Mouse (Mus musculus) heart, embryonic 12.5 days (tissue): Measurements from ENCODE around the gene Slc19a2. TPM values are rescaled to one million over a fixed set of nuclear protein-coding genes. Genes with fewer than 3 reads are reported as not detected.
"Not testable (repeated sequence)": the region's sequence is repeated elsewhere in the genome, so short reads cannot be mapped to it uniquely, and the experiment has no call there.

ENCODE experiments used
- ATAC-seq: fragments of 200-750 bp; cut with Nextera tagmentation; 2 replicates; pipeline ENCODE4 v1.8.0; 2017; ENCODE audit warnings: moderate TSS enrichment, moderate library complexity; ENCODE audit not compliant: insufficient number of reproducible peaks, low FRiP score
- H3K27ac ChIP-seq: fragments of 300-500 bp; sonication (generic); 2 replicates; pipeline ENCODE4 v1.5.1; 2016; ENCODE audit warnings: mild to moderate bottlenecking, moderate library complexity; ENCODE audit not compliant: poor library complexity, severe bottlenecking
- H3K27me3 ChIP-seq: fragments of 300-500 bp; sonication (generic); replicated peaks from 2 replicates; pipeline ENCODE4 v1.6.1; 2016; ENCODE audit warnings: mild to moderate bottlenecking, moderate library complexity
- H3K36me3 ChIP-seq: fragments of 300-500 bp; sonication (generic); 2 replicates; pipeline ENCODE4 v1.6.1; 2016; ENCODE audit warnings: mild to moderate bottlenecking, moderate library complexity
- H3K4me1 ChIP-seq: fragments of 300-500 bp; sonication (generic); replicated peaks from 2 replicates; pipeline ENCODE4 v1.6.1; 2016; ENCODE audit warnings: mild to moderate bottlenecking
- H3K4me2 ChIP-seq: fragments of 300-500 bp; sonication (generic); 2 replicates; pipeline ENCODE4 v1.6.1; 2016; ENCODE audit warnings: mild to moderate bottlenecking, moderate library complexity
- H3K4me3 ChIP-seq: fragments of 300-500 bp; sonication (generic); 2 replicates; pipeline ENCODE4 v1.5.1; 2016; ENCODE audit warnings: mild to moderate bottlenecking
- H3K9ac ChIP-seq: fragments of 300-500 bp; sonication (generic); 2 replicates; pipeline ENCODE4 v1.6.1; 2016; ENCODE audit warnings: mild to moderate bottlenecking, moderate library complexity
- H3K9me3 ChIP-seq: fragments of 300-500 bp; sonication (generic); replicated peaks from 2 replicates; pipeline ENCODE4 v1.6.1; 2016; ENCODE audit warnings: mild to moderate bottlenecking, moderate library complexity
- WGBS: fragments of 180-500 bp; shearing (Covaris S2); methylation state at CpG from one replicate; pipeline ENCODE4 v1.1.7; 2016; 5-methylcytosine and 5-hydroxymethylcytosine counted together
- polyA plus RNA-seq: library from polyadenylated mRNA; unstranded; fragments of >200 nt; fragmentation: Nextera tagmentation; extraction: Ambion mirVana; gene quantifications from 2 replicates; pipeline ENCODE4 v1.2.1, GENCODE M21; 2016

The Slc19a2 gene
- polyA plus RNA-seq, 1 experiment from 2014 or later, result 10.9 TPM

GRCm38 (mm10) chr1:164231937-164232570, 16.8 kb upstream of the Slc19a2 start:
- H3K27me3 ChIP-seq, H3K9me3 ChIP-seq, H3K9ac ChIP-seq, H3K4me3 ChIP-seq, H3K27ac ChIP-seq, ATAC-seq, H3K36me3 ChIP-seq, H3K4me2 ChIP-seq, H3K4me1 ChIP-seq: not testable (repeated sequence)
- 76% methylated on average over 2 of the region's 4 CpGs for WGBS

- 62% methylated on average over 1 of the region's 1 CpGs for whole genome bisulfite sequencing
- Histone ChIP-seq H3K4me3 (no peak overlapping the region), H3K27ac (no peak overlapping the region), H3K27me3 (0 out of 2 replicates have a peak, but pooled peaks cover 2% of the 10 kb centered on the region), H3K9me3 (no peaks in the 10 kb centered on the region), H3K4me1 (no peaks in the 10 kb centered on the region), H3K9ac (no peak overlapping the region), H3K36me3 (no peaks in the 10 kb centered on the region), H3K4me2 (no peak overlapping the region)
- no peak for ATAC-seq
Observed at GRCm38 (mm10) chr1:164233447-164233846, 15.4 kb upstream of the Slc19a2 start.

GRCm38 (mm10) chr1:164235078-164235477, 13.8 kb upstream of the Slc19a2 start:
- H3K9me3 ChIP-seq, result no peaks in the 10 kb centered on the region
- no peak overlapping the region for H3K4me3 ChIP-seq
- H3K36me3 ChIP-seq, result no peaks in the 10 kb centered on the region
- no peak overlapping the region for H3K4me2 ChIP-seq
- H3K4me1 ChIP-seq, result no peaks in the 10 kb centered on the region
- H3K27ac ChIP-seq, result no peak overlapping the region
- 60% methylated on average over 7 of the region's 7 CpGs for WGBS
- H3K9ac ChIP-seq, result no peak overlapping the region
- H3K27me3 ChIP-seq, result 0 out of 2 replicates have a peak, but pooled peaks cover 2% of the 10 kb centered on the region
- no peak for ATAC-seq

- 0 out of 2 replicates have a peak, but pooled peaks cover 2% of the 10 kb centered on the region for H3K27me3 ChIP-seq
- no peaks in the 10 kb centered on the region for H3K36me3 ChIP-seq
- no peak for ATAC-seq
- no peak overlapping the region for H3K4me2 ChIP-seq
- no peak overlapping the region for H3K4me3 ChIP-seq
- no peaks in the 10 kb centered on the region for H3K4me1 ChIP-seq
- no peak overlapping the region for H3K9ac ChIP-seq
- H3K27ac ChIP-seq, result no peak overlapping the region
- WGBS, result 55% methylated on average over 7 of the region's 7 CpGs
- no peaks in the 10 kb centered on the region for H3K9me3 ChIP-seq
Observed at GRCm38 (mm10) chr1:164236078-164236477, 12.8 kb upstream of the Slc19a2 start.

- H3K9me3 ChIP-seq, result no peaks in the 10 kb centered on the region
- no peak for ATAC-seq
- H3K9ac ChIP-seq, result no peak overlapping the region
- no peak overlapping the region for H3K4me3 ChIP-seq
- H3K27me3 ChIP-seq, result no peaks in the 10 kb centered on the region
- no peak overlapping the region for H3K4me2 ChIP-seq
- WGBS, result 73% methylated on average over 2 of the region's 2 CpGs
- no peaks in the 10 kb centered on the region for H3K4me1 ChIP-seq
- H3K36me3 ChIP-seq, result no peaks in the 10 kb centered on the region
- no peak overlapping the region for H3K27ac ChIP-seq
Observed at GRCm38 (mm10) chr1:164241494-164241893, 7.4 kb upstream of the Slc19a2 start.

- Histone ChIP-seq H3K4me2 (no peak overlapping the region), H3K27ac (no peak overlapping the region), H3K4me1 (peaks cover 5% of the 10 kb centered on the region), H3K9ac (no peak overlapping the region), H3K27me3 (no peaks in the 10 kb centered on the region), H3K9me3 (no peaks in the 10 kb centered on the region), H3K4me3 (no peak overlapping the region), H3K36me3 (no peaks in the 10 kb centered on the region)
- WGBS, result 52% methylated on average over 8 of the region's 8 CpGs
- no peak for ATAC-seq
Observed at GRCm38 (mm10) chr1:164242809-164243208, 6.0 kb upstream of the Slc19a2 start.

GRCm38 (mm10) chr1:164247442-164247841, 1.4 kb upstream of the Slc19a2 start:
- H3K9ac ChIP-seq, result peak overlapping the region; percentile 63
- no peaks in the 10 kb centered on the region for H3K9me3 ChIP-seq
- no peaks in the 10 kb centered on the region for H3K36me3 ChIP-seq
- ATAC-seq, result no peak
- peak overlapping the region; percentile 95 for H3K27ac ChIP-seq
- H3K4me3 ChIP-seq, result peak overlapping the region; percentile 63
- no peaks in the 10 kb centered on the region for H3K27me3 ChIP-seq
- 32% methylated on average over 8 of the region's 8 CpGs for WGBS
- peak overlapping the region; percentile 84 for H3K4me2 ChIP-seq
- H3K4me1 ChIP-seq, result peaks cover 23% of the 10 kb centered on the region

- H3K27ac ChIP-seq, result peak overlapping the region; percentile 95
- H3K27me3 ChIP-seq, result no peaks in the 10 kb centered on the region
- no peaks in the 10 kb centered on the region for H3K9me3 ChIP-seq
- peak overlapping the region; percentile 63 for H3K9ac ChIP-seq
- H3K36me3 ChIP-seq, result no peaks in the 10 kb centered on the region
- 11% methylated on average over 10 of the region's 10 CpGs for WGBS
- H3K4me1 ChIP-seq, result peaks cover 23% of the 10 kb centered on the region
- peak overlapping the region; percentile 84 for H3K4me2 ChIP-seq
- ATAC-seq, result no peak
- peak overlapping the region; percentile 63 for H3K4me3 ChIP-seq
Observed at GRCm38 (mm10) chr1:164247971-164248370, 875 bp upstream of the Slc19a2 start.

- Histone ChIP-seq H3K4me1 (peaks cover 23% of the 10 kb centered on the region), H3K27me3 (no peaks in the 10 kb centered on the region), H3K9me3 (no peaks in the 10 kb centered on the region), H3K4me3 (peak overlapping the region; percentile 63), H3K27ac (peak overlapping the region; percentile 62), H3K36me3 (no peaks in the 10 kb centered on the region), H3K4me2 (peak overlapping the region; percentile 84), H3K9ac (peak overlapping the region; percentile 76)
- under 1% methylated on average over 31 of the region's 33 CpGs for WGBS
- peak; percentile 7; the same call in 1 of the 2 replicates for ATAC-seq
Observed at GRCm38 (mm10) chr1:164249332-164249711, 476 bp downstream of the Slc19a2 start.

GRCm38 (mm10) chr1:164250391-164251150, 1.7 kb downstream of the Slc19a2 start:
- no peaks in the 10 kb centered on the region for H3K9me3 ChIP-seq
- 58% methylated on average over 8 of the region's 8 CpGs for WGBS
- peak overlapping the region; percentile 84 for H3K4me2 ChIP-seq
- H3K36me3 ChIP-seq, result no peaks in the 10 kb centered on the region
- H3K4me1 ChIP-seq, result peaks cover 29% of the 10 kb centered on the region
- peak overlapping the region; percentile 76; the same call in 1 of the 2 replicates for H3K9ac ChIP-seq
- no peak for ATAC-seq
- H3K27ac ChIP-seq, result no peak overlapping the region
- no peaks in the 10 kb centered on the region for H3K27me3 ChIP-seq
- H3K4me3 ChIP-seq, result peak overlapping the region; percentile 63

- Histone ChIP-seq H3K27me3 (no peaks in the 10 kb centered on the region), H3K4me2 (no peak overlapping the region), H3K9ac (no peak overlapping the region), H3K27ac (no peak overlapping the region), H3K36me3 (no peaks in the 10 kb centered on the region), H3K4me1 (peaks cover 29% of the 10 kb centered on the region), H3K4me3 (no peak overlapping the region), H3K9me3 (no peaks in the 10 kb centered on the region)
- ATAC-seq, result no peak
- 78% methylated on average over 1 of the region's 1 CpGs for WGBS
Observed at GRCm38 (mm10) chr1:164251438-164251837, 2.6 kb downstream of the Slc19a2 start.
